Mouse (Mus musculus) kidney, postnatal 0 days (tissue): ENCODE results near the gene Zfp84. TPM values are rescaled to one million over a fixed set of nuclear protein-coding genes. Genes with fewer than 3 reads are reported as not detected.

ENCODE experiments used
- ATAC-seq: fragments of 200-750 bp; cut with Nextera tagmentation; replicated peaks from 2 replicates; pipeline ENCODE4 v1.8.0; 2017; ENCODE audit warnings: low read depth, moderate number of reproducible peaks, moderate TSS enrichment, moderate library complexity; ENCODE audit not compliant: low FRiP score
- DNase-seq: peaks from one replicate; pipeline ENCODE4 v3.0.0-alpha.2; 2016; ENCODE audit warnings: low spot score
- H3K27ac ChIP-seq: fragments of 300-500 bp; sonication (generic); 2 replicates; pipeline ENCODE4 v1.5.1; 2014; ENCODE audit warnings: mild to moderate bottlenecking
- H3K27me3 ChIP-seq: fragments of 300-500 bp; sonication (generic); 2 replicates; pipeline ENCODE4 v1.6.1; 2014; ENCODE audit warnings: low read length, mixed read lengths; ENCODE audit not compliant: insufficient read depth
- H3K36me3 ChIP-seq: fragments of 300-500 bp; sonication (generic); 2 replicates; pipeline ENCODE4 v1.6.1; 2014; ENCODE audit warnings: low read length, mixed read lengths; ENCODE audit not compliant: insufficient read depth
- H3K4me1 ChIP-seq: fragments of 300-500 bp; sonication (generic); replicated peaks from 2 replicates; pipeline ENCODE4 v1.6.1; 2014; ENCODE audit warnings: antibody characterized with exemption, low read length, mixed read lengths; ENCODE audit not compliant: insufficient read depth
- H3K4me2 ChIP-seq: fragments of 300-500 bp; sonication (generic); 2 replicates; pipeline ENCODE4 v1.6.1; 2014; ENCODE audit warnings: mild to moderate bottlenecking, low read length, moderate library complexity, mixed read lengths
- H3K4me3 ChIP-seq: fragments of 300-500 bp; sonication (generic); replicated peaks from 2 replicates; pipeline ENCODE4 v1.5.1; 2014; ENCODE audit warnings: low read depth, low read length
- H3K9ac ChIP-seq: fragments of 300-500 bp; sonication (generic); 2 replicates; pipeline ENCODE4 v1.6.1; 2014; ENCODE audit warnings: low read depth, low read length
- H3K9me3 ChIP-seq: fragments of 300-500 bp; sonication (generic); replicated peaks from 2 replicates; pipeline ENCODE4 v1.6.1; 2016; ENCODE audit warnings: low read length, inconsistent platforms, mixed read lengths
- CTCF ChIP-seq: IDR thresholded peaks from 2 replicates; pipeline ENCODE4 v1.5.1; 2016; ENCODE audit warnings: antibody characterized with exemption, low read depth, mild to moderate bottlenecking, moderate library complexity
- WGBS: fragments of 180-500 bp; shearing (Covaris S2); extraction: QIAGEN DNeasy Blood & Tissue Kit; methylation state at CpG from one replicate; pipeline ENCODE4 v1.1.7; 2014; 5-methylcytosine and 5-hydroxymethylcytosine counted together
- microRNA counts: library from miRNA; unstranded; fragments of <30 nt; microRNA quantifications from one replicate; lab custom pipeline; 2015
- microRNA-seq: library from miRNA; unstranded; fragments of <30 nt; microRNA quantifications from one replicate; pipeline ENCODE4, GENCODE M21; 2016
- polyA plus RNA-seq: library from polyadenylated mRNA; unstranded; fragments of >200 nt; fragmentation: Nextera tagmentation; extraction: Ambion mirVana; gene quantifications from 2 replicates; pipeline ENCODE4 v1.2.1, GENCODE M21; 2015

The Zfp84 gene
- polyA plus RNA-seq, 1 experiment from 2014 or later, result 10.5 TPM

GRCm38 (mm10) chr7:29815061-29815784, 46.9 kb downstream of the Zfp84 start:
- H3K27ac ChIP-seq, result no peak overlapping the region
- ATAC-seq, result peak; percentile 14; the same call in 1 of the 2 replicates
- no peaks in the 10 kb centered on the region for H3K27me3 ChIP-seq
- H3K9ac ChIP-seq, result peak overlapping the region; percentile 60
- TF ChIP-seq CTCF, result no peak
- WGBS, result 2% methylated on average over 12 of the region's 12 CpGs
- H3K9me3 ChIP-seq, result no peaks in the 10 kb centered on the region
- peak overlapping the region; percentile 91 for H3K4me2 ChIP-seq
- H3K4me1 ChIP-seq, result peaks cover 8% of the 10 kb centered on the region; the same call in 1 of the 2 replicates
- no peaks in the 10 kb centered on the region for H3K36me3 ChIP-seq
- DNase-seq, result peak; percentile 12
- peak overlapping the region; percentile 64 for H3K4me3 ChIP-seq

- ATAC-seq (peak; percentile 96), DNase-seq (peak; percentile 99)
- no peaks in the 10 kb centered on the region for H3K36me3 ChIP-seq
- under 1% methylated on average over 26 of the region's 26 CpGs for WGBS
- TF ChIP-seq CTCF, result no peak
- H3K9me3 ChIP-seq, result no peaks in the 10 kb centered on the region
- H3K4me1 ChIP-seq, result peaks cover 8% of the 10 kb centered on the region; the same call in 1 of the 2 replicates
- H3K27me3 ChIP-seq, result no peaks in the 10 kb centered on the region
- H3K9ac ChIP-seq, result peak within 1 kb of the TSS; percentile 60
- H3K27ac ChIP-seq, result peak within 1 kb of the TSS; percentile 89
- peak within 1 kb of the TSS; percentile 64 for H3K4me3 ChIP-seq
- peak within 1 kb of the TSS; percentile 91 for H3K4me2 ChIP-seq
Observed at GRCm38 (mm10) chr7:29815910-29816429, 47.6 kb downstream of the Zfp84 start, which contains the start of gene Zfp790. TSS of gene Zfp790 (plus strand) at chr7:29816114.

GRCm38 (mm10) chr7:29818619-29819254, 50.4 kb downstream of the Zfp84 start:
- 4% methylated on average over 12 of the region's 12 CpGs for WGBS
- TF ChIP-seq CTCF, result no peak
- H3K27ac ChIP-seq, result peak overlapping the region; percentile 42; the same call in 1 of the 2 replicates
- DNase-seq, result peak; percentile 93
- H3K4me1 ChIP-seq, result peaks cover 8% of the 10 kb centered on the region; the same call in 1 of the 2 replicates
- peak overlapping the region; percentile 44 for H3K4me3 ChIP-seq
- ATAC-seq, result 0 out of 2 replicates have a peak, but pooled peaks have one; percentile 45
- 0 out of 2 replicates have a peak, but pooled peaks cover 12% of the 10 kb centered on the region for H3K36me3 ChIP-seq
- H3K9me3 ChIP-seq, result no peaks in the 10 kb centered on the region
- no peaks in the 10 kb centered on the region for H3K27me3 ChIP-seq
- peak overlapping the region; percentile 58 for H3K4me2 ChIP-seq
- peak overlapping the region; percentile 61 for H3K9ac ChIP-seq

GRCm38 (mm10) chr7:29828001-29828400, 59.6 kb downstream of the Zfp84 start:
- Histone ChIP-seq H3K9ac (no peak overlapping the region), H3K36me3 (peaks cover 55% of the 10 kb centered on the region), H3K9me3 (no peaks in the 10 kb centered on the region), H3K4me2 (no peak overlapping the region), H3K27ac (no peak overlapping the region), H3K4me1 (no peaks in the 10 kb centered on the region), H3K4me3 (no peak overlapping the region), H3K27me3 (no peaks in the 10 kb centered on the region)
- no peak for TF ChIP-seq CTCF
- ATAC-seq (no peak), DNase-seq (no peak)
- WGBS, result 90% methylated on average over 12 of the region's 12 CpGs

MicroRNAs within 50 kb of the gene (microRNA counts, 519-probe panel; counts per million panel counts)
- 330 counts per million, percentile 68 among the panel's probes with 10 or more counts for microRNA mmu-miR-1964 (lab: Ali Mortazavi, UCI)

Small RNA genes within 50 kb of the gene (microRNA-seq; reads per million reads assigned to microRNA genes)
- gene Mir1964, result 3.2 reads per million, percentile 8 among the genes with 10 or more reads in this experiment

Other genes starting within 250 kb of the Zfp84 start
- 8.3 and 10.2 TPM in 2 replicates for gene Sipa1l3, start 249.9 kb upstream of the Zfp84 start, polyA plus RNA-seq
- not detected in 2 replicates for gene Catsperg2, start 41.5 kb upstream of the Zfp84 start, polyA plus RNA-seq
- gene Zfp30, start 15.4 kb downstream of the Zfp84 start, polyA plus RNA-seq, result 7.5 and 7.7 TPM in 2 replicates
- 9.1 and 9.8 TPM in 2 replicates for gene Zfp790, start 47.6 kb downstream of the Zfp84 start, polyA plus RNA-seq
- gene Zfp940, start 85.1 kb downstream of the Zfp84 start, polyA plus RNA-seq, result 4.6 TPM in 2 replicates
- 5.5 and 5.6 TPM in 2 replicates for gene Zfp420, start 91.4 kb downstream of the Zfp84 start, polyA plus RNA-seq
- 7.7 and 7.8 TPM in 2 replicates for gene Zfp27, start 138.0 kb downstream of the Zfp84 start, polyA plus RNA-seq
- 3.9 and 4.7 TPM in 2 replicates for gene Zfp383, start 139.7 kb downstream of the Zfp84 start, polyA plus RNA-seq
- 5.6 and 6.7 TPM in 2 replicates for gene Zfp74, start 185.5 kb downstream of the Zfp84 start, polyA plus RNA-seq
- 6.4 TPM in 2 replicates for gene Zfp568, start 215.4 kb downstream of the Zfp84 start, polyA plus RNA-seq